Mouse (Mus musculus) intestine, postnatal 0 days (tissue): ENCODE measurements around the gene Gm20532. TPM values are rescaled to one million over a fixed set of nuclear protein-coding genes. Genes with fewer than 3 reads are reported as not detected.

Experiments used
- ATAC-seq: fragments of 200-750 bp; cut with Nextera tagmentation; 2 replicates; pipeline ENCODE4 v1.8.0; 2017; ENCODE audit warnings: mild to moderate bottlenecking, moderate TSS enrichment, moderate library complexity
- H3K27ac ChIP-seq: fragments of 300-500 bp; sonication (generic); 2 replicates; pipeline ENCODE4 v1.5.1; 2014; ENCODE audit warnings: mild to moderate bottlenecking, low read depth, low read length, moderate library complexity
- H3K27me3 ChIP-seq: fragments of 300-500 bp; sonication (generic); replicated peaks from 2 replicates; pipeline ENCODE4 v1.6.1; 2014; ENCODE audit warnings: low read length, mixed read lengths; ENCODE audit not compliant: control insufficient read depth, insufficient read depth
- H3K36me3 ChIP-seq: fragments of 300-500 bp; sonication (generic); 2 replicates; pipeline ENCODE4 v1.6.1; 2014; ENCODE audit warnings: mild to moderate bottlenecking, moderate library complexity; ENCODE audit not compliant: control insufficient read depth, insufficient read depth
- H3K4me1 ChIP-seq: fragments of 300-500 bp; sonication (generic); replicated peaks from 2 replicates; pipeline ENCODE4 v1.6.1; 2014; ENCODE audit warnings: antibody characterized with exemption, low read length, mixed read lengths; ENCODE audit not compliant: control insufficient read depth, insufficient read depth
- H3K4me2 ChIP-seq: fragments of 300-500 bp; sonication (generic); replicated peaks from 2 replicates; pipeline ENCODE4 v1.6.1; 2014; ENCODE audit warnings: low read depth, mild to moderate bottlenecking, moderate library complexity
- H3K4me3 ChIP-seq: fragments of 300-500 bp; sonication (generic); 2 replicates; pipeline ENCODE4 v1.5.1; 2014; ENCODE audit warnings: low read depth, low read length
- H3K9ac ChIP-seq: fragments of 300-500 bp; sonication (generic); 2 replicates; pipeline ENCODE4 v1.6.1; 2014; ENCODE audit warnings: mild to moderate bottlenecking, low read depth, low read length
- H3K9me3 ChIP-seq: fragments of 300-500 bp; sonication (generic); 2 replicates; pipeline ENCODE4 v1.6.1; 2016; ENCODE audit warnings: mixed run types; ENCODE audit not compliant: control insufficient read depth
- CTCF ChIP-seq: sonication (generic); IDR thresholded peaks from 2 replicates; pipeline ENCODE4 v1.5.1; 2016; ENCODE audit warnings: low read depth, mild to moderate bottlenecking, control low read depth, antibody characterized with exemption, moderate library complexity
- WGBS: fragments of 180-500 bp; shearing (Covaris S2); extraction: QIAGEN DNeasy Blood & Tissue Kit; methylation state at CpG from one replicate; pipeline ENCODE4 v1.1.7; 2014; 5-methylcytosine and 5-hydroxymethylcytosine counted together
- polyA plus RNA-seq: library from polyadenylated mRNA; unstranded; fragments of >200 nt; fragmentation: Nextera tagmentation; extraction: Ambion mirVana; gene quantifications from 2 replicates; pipeline ENCODE4 v1.2.1, GENCODE M21; 2015

The Gm20532 gene
- polyA plus RNA-seq, 1 experiment from 2014 or later, result not detected

DNA sequence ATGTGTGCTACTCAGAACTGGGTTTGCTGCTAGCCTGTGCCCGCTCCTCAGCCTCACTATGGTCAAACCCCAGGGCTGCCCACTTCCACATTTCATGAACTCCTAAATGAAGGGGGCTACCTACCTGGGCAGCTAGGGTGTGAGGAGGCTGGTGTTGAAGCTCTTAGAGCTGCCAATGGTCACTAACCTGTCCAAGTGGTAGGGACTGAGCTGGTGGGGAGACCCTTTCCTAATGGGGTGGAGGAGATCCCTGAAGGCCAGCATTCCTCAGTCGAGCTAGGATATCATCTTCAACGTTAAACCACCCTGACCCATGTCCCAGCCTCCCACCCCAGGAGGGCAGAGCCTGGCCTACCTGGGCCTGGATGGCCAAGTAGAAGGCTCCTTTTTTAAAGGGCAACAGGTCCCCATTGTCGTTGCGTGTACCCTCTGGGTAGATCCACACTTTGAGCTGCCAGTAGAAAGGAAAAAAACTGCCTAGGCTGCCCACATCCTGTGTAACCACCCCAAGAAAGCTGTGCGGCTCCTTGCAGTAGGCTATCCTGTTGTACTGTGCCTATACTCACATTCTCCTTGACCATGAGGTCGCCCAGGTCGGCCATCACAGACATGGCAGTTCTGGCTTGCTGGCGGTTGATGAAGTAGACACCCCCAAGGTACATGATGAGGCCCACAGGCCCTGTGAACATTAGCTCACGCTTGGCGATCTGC, 9.4 kb downstream of the Gm20532 start:
- WGBS, result 80% methylated on average over 11 of the region's 11 CpGs
- Histone ChIP-seq H3K9me3 (no peaks in the 10 kb centered on the region), H3K27me3 (no peaks in the 10 kb centered on the region), H3K4me1 (0 out of 2 replicates have a peak, but pooled peaks cover 8% of the 10 kb centered on the region), H3K9ac (no peak overlapping the region), H3K4me2 (0 out of 2 replicates have a peak overlapping the region, but pooled peaks have one; percentile 30), H3K4me3 (no peak overlapping the region), H3K27ac (peak overlapping the region; percentile 51), H3K36me3 (peaks cover 44% of the 10 kb centered on the region)
- TF ChIP-seq CTCF, result no peak
- ATAC-seq, result no peak

DNA sequence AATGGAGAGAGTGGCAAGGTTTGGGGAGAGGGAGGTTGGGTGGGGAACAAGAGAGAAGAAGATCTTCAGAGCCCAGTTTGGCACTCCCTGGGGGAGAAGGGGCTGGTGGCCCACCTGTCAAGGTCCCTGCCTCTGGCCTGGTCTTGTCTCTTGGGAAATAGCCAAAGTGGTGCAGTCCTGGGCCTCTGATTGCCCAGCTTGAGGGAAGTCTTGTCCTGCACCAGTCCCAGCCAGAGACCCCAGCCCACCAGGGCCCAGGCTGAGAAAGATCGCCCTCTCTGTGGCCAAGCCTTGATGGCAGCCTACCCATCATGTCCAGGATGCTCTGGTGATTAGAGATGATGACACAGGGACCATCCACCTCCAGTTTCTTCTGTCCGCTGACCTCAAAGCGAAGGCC, 10.5 kb downstream of the Gm20532 start:
- WGBS, result 88% methylated on average over 3 of the region's 3 CpGs
- ATAC-seq, result no peak

DNA sequence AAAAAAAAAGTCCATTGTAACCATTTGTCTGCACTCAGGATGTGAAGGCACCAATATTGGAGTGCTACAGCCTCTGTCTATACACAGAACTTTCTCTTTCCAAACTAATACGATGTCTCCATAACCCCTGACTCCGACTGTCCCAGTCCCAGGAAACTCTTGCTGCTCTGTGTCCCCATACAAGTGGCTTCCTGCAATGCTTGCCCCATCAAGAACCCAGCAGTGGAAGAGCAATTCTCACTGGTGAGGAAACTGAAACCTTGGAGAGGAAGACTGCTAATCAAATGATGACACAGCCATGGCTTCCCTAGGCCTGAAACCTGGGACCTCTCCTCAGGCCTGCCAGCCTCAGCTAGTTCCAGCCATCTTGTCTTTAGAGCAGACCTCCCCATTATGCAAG, 11.4 kb downstream of the Gm20532 start:
- TF ChIP-seq CTCF, result no peak
- Histone ChIP-seq H3K27ac (no peak overlapping the region), H3K4me1 (0 out of 2 replicates have a peak, but pooled peaks cover 8% of the 10 kb centered on the region), H3K27me3 (no peaks in the 10 kb centered on the region), H3K4me3 (no peak overlapping the region), H3K36me3 (peaks cover 24% of the 10 kb centered on the region), H3K9me3 (no peaks in the 10 kb centered on the region), H3K9ac (no peak overlapping the region), H3K4me2 (no peak overlapping the region)
- WGBS, result 83% methylated on average over 2 of the region's 2 CpGs
- ATAC-seq, result no peak

More for the DNA sequence above, 10.5 kb downstream of the Gm20532 start:
- Histone ChIP-seq H3K36me3 (peaks cover 33% of the 10 kb centered on the region), H3K9ac (no peak overlapping the region), H3K27ac (no peak overlapping the region), H3K4me3 (no peak overlapping the region), H3K4me2 (no peak overlapping the region), H3K27me3 (no peaks in the 10 kb centered on the region), H3K4me1 (0 out of 2 replicates have a peak, but pooled peaks cover 8% of the 10 kb centered on the region), H3K9me3 (no peaks in the 10 kb centered on the region)
- TF ChIP-seq CTCF, result no peak

GRCm38 (mm10) chr2:26598462-26598861, 12.0 kb downstream of the Gm20532 start:
- Histone ChIP-seq H3K4me1 (0 out of 2 replicates have a peak, but pooled peaks cover 8% of the 10 kb centered on the region), H3K36me3 (peaks cover 18% of the 10 kb centered on the region; the same call in 1 of the 2 replicates), H3K27me3 (no peaks in the 10 kb centered on the region), H3K4me2 (no peak overlapping the region), H3K9me3 (no peaks in the 10 kb centered on the region), H3K27ac (no peak overlapping the region), H3K9ac (no peak overlapping the region), H3K4me3 (no peak overlapping the region)
- TF ChIP-seq CTCF, result no peak
- no peak for ATAC-seq
- 63% methylated on average over 3 of the region's 3 CpGs for WGBS

DNA sequence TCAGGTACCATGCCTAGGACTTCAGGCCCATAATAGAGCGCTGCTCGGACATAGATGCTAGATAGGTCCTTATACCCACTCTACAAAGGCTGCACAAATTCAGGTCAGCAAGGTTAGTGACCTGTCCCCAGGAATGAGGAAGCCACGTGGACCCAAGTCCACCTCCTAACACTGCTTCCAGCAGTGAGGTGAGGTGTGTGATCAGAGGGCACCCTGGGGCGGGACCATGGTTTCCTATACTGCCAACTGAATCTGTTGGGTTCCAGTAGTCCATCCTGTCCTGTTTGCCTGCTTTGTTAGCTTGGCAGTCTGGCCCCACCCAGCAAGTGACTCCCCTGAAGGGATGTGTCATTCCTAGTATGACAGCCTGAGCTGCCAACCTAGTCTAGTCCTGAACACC, 13.5 kb downstream of the Gm20532 start:
- Histone ChIP-seq H3K9me3 (no peaks in the 10 kb centered on the region), H3K27me3 (no peaks in the 10 kb centered on the region), H3K36me3 (peaks cover 11% of the 10 kb centered on the region; the same call in 1 of the 2 replicates), H3K4me3 (no peak overlapping the region), H3K27ac (peak overlapping the region; percentile 75), H3K4me1 (0 out of 2 replicates have a peak, but pooled peaks cover 8% of the 10 kb centered on the region), H3K4me2 (no peak overlapping the region), H3K9ac (0 out of 2 replicates have a peak overlapping the region, but pooled peaks have one; percentile 31)
- no peak for TF ChIP-seq CTCF
- 66% methylated on average over 4 of the region's 4 CpGs for WGBS
- peak; percentile 37 for ATAC-seq

- H3K4me1 ChIP-seq, result 0 out of 2 replicates have a peak, but pooled peaks cover 5% of the 10 kb centered on the region
- H3K27ac ChIP-seq, result peak overlapping the region; percentile 75
- WGBS, result 48% methylated on average over 2 of the region's 2 CpGs
- no peak for ATAC-seq
- TF ChIP-seq CTCF, result no peak
- no peak overlapping the region for H3K4me3 ChIP-seq
- H3K27me3 ChIP-seq, result no peaks in the 10 kb centered on the region
- peaks cover 11% of the 10 kb centered on the region; the same call in 1 of the 2 replicates for H3K36me3 ChIP-seq
- H3K9ac ChIP-seq, result no peak overlapping the region
- H3K9me3 ChIP-seq, result no peaks in the 10 kb centered on the region
- no peak overlapping the region for H3K4me2 ChIP-seq
These were observed 14.2 kb downstream of the Gm20532 start for GRCm38 (mm10) chr2:26600664-26601063.
